Mouse (Mus musculus) Patski (cell line): ENCODE measurements around the gene Yy1. TPM values are rescaled to one million over a fixed set of nuclear protein-coding genes. Genes with fewer than 3 reads are reported as not detected.

Experiments used
- ATAC-seq: fragments of 100-300 bp; one replicate; pipeline ENCODE4 v1.8.0; 2021
- CTCF ChIA-PET: fragments of 350-600 bp; sonication (Branson Sonifier 250); formaldehyde crosslinking; loops from one replicate; lab custom pipeline; 2022; ENCODE audit warnings: inconsistent platforms; lab: Charles Lee
- POLR2A ChIA-PET: fragments of 350-600 bp; sonication (Branson Sonifier 250); formaldehyde crosslinking; loops from one replicate; lab custom pipeline; 2022; ENCODE audit warnings: antibody characterized with exemption, inconsistent platforms; lab: Charles Lee
- DNase-seq: peaks from one replicate; pipeline ENCODE4 v3.0.0-alpha.2; 2011; ENCODE audit warnings: low read depth, low spot score
- H3K27me3 ChIP-seq: fragments of 371-371 bp; one replicate; pipeline ENCODE4 v1.5.1; 2021
- CTCF ChIP-seq: fragments of 100-300 bp; IDR thresholded peaks from one replicate; pipeline ENCODE4 v1.5.1; 2021
- in situ Hi-C: fragments of 300-500 bp; cut with MboI; formaldehyde crosslinking; loops from 3 replicates; pipeline ENCODE4 v1.11.1; 2018; ENCODE audit warnings: low pct_unique_long_range_greater_than_20kb, mixed read lengths
- polyA plus RNA-seq: library from polyadenylated mRNA; unstranded; gene quantifications from one replicate; pipeline ENCODE4 v1.2.3, GENCODE M21; 2021

Yy1 gene
- 53.2 TPM for polyA plus RNA-seq

DNA sequence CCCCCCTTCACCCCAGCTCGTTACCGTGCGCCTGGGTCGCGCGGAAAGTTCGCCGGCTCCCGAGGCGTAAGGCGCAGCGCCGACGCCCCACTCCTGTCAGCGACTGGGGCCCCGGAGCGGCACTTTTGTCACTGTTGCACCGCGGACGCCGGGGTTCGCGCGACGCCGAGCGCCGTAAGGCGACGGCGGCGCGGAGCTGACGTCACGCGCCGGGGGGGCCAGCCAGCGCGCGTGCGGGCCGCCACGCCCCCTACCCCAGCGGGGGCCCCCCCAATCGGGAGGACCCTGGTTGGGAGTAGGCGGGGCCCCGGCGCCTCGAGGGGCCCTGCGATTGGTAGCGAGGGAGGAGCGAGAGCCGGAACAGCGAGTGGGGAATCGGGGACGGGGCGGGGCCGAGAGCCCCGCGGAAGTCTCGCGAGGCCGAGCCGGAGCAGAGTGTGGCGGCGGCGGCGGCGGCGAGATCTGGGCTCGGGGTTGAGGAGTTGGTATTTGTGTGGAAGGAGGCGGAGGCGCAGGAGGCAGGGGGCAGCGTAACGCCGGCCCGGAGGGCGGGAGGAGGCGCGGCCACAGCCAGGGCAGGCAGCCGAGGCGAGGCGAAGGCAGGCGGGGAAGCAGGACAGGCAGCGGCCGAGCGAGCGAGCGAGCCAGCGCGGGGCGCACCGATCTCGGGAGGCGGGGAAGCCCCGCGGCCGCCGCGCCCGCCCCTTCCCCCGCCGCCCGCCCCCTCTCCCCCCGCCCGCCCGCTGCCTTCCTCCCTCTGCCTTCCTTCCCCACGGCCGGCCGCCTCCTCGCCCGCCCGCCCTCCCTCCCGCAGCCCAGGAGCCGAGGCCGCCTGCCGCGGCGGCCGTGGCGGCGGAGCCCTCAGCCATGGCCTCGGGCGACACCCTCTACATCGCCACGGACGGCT, at the start of gene Yy1:
Gene Yy1, plus strand, starts transcription at position 428 of the 907 bp plus-strand sequence.
- TF ChIP-seq CTCF: no peak
- DNase-seq: peak; percentile 72
- in situ Hi-C loops: no loop called here
- POLR2A ChIA-PET: interaction anchor here (1.1 kb wide), 1 partner anchor 38 kb away, joined by 3 read pairs; no protein-coding TSS in a partner anchor
- CTCF ChIA-PET: no interaction called here
- ATAC-seq: peak; percentile 88
- no peaks in the 10 kb centered on the region for H3K27me3 ChIP-seq

- CTCF ChIA-PET: interaction anchor here (1.3 kb wide), 1 partner anchor 44 kb away, joined by 3 read pairs; the partner anchor contains the start of gene Degs2
- ATAC-seq (no peak), DNase-seq (no peak)
- no peak for TF ChIP-seq CTCF
- in situ Hi-C loops: no loop called here
- no peaks in the 10 kb centered on the region for H3K27me3 ChIP-seq
- POLR2A ChIA-PET: no interaction called here
Measured at GRCm38 (mm10) chr12:108745990-108746389, 46.8 kb upstream of the Yy1 start.

DNA sequence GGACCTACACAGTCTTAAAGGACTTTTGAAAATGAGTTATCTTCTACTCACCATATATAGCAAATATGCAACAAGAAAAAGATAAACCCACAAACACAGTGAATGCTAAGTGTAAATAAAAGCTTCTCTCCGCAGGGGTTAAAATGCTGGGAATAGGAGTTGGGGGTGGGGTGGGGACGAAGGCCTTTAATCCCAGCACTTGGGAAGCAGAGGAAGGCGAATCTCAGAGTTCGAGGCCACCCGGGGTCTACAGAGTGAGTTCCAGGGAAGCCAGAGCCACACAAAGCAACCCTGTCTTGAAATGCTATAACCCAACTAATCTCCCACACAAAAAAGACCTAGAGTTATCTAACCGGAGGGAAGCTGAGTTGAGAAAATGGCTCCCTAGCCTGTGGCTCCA, 43.8 kb upstream of the Yy1 start:
- no peaks in the 10 kb centered on the region for H3K27me3 ChIP-seq
- DNase-seq (no peak), ATAC-seq (no peak)
- TF ChIP-seq CTCF: no peak
- CTCF ChIA-PET: interaction anchor here (1.8 kb wide), 1 partner anchor 29 kb away, joined by 4 read pairs; no protein-coding TSS in a partner anchor
- POLR2A ChIA-PET: no interaction called here
- in situ Hi-C loops: no loop called here

DNA sequence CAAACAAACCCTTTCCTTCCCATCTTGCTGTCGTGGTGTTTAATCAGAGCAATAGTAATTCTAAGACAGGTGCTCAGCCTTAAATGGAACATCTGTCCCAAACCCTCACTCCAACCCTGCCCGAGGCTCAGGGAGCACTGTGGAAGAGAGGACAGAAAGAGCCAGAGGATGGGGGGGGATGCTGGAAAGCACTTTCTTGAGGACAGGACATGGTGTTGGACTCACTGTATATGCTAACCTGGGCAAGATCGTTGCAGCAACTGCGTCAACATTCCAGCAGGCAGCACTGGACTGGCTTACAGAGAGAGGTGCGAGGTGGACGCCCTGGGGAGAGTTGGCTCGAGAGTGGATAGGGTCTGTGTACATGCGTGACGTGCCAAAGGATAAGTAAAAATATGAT, 43.3 kb upstream of the Yy1 start:
- in situ Hi-C loops: no loop called here
- ATAC-seq: no peak
- ChIA-PET CTCF (no interaction called here), POLR2A (no interaction called here)
- no peak for DNase-seq
- no peaks in the 10 kb centered on the region for H3K27me3 ChIP-seq
- TF ChIP-seq CTCF: no peak

DNA sequence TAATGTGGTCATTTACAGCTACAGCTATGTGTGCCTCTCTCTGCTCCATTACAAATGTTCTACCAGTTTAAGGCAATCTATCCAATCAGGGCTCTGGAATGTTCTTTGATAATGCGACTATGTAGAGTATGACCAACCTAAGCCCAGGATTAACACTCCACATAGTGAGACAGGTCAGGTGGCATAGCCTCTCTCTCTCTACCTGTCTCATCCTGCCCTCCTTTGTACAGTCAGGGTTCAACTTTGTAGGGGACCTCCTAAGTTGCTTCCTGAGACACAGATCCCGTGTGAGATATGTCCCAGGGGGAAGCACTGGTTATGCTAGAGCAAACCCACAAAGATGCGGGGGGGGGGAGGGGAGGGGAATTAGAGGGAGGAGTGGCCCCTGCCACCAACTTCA, 42.5 kb upstream of the Yy1 start:
- CTCF ChIA-PET: no interaction called here
- in situ Hi-C loops: no loop called here

GRCm38 (mm10) chr12:108751790-108752189, 41.0 kb upstream of the Yy1 start:
- TF ChIP-seq CTCF: no peak
- DNase-seq (peak; percentile 53), ATAC-seq (peak; percentile 95)
- in situ Hi-C loops: no loop called here
- H3K27me3 ChIP-seq: no peaks in the 10 kb centered on the region
- ChIA-PET POLR2A (no interaction called here), CTCF (interaction anchor here (1.3 kb wide), 1 partner anchor 41 kb away, joined by 3 read pairs; no protein-coding TSS in a partner anchor)

More for the DNA sequence above, 42.5 kb upstream of the Yy1 start:
- POLR2A ChIA-PET: no interaction called here
- no peaks in the 10 kb centered on the region for H3K27me3 ChIP-seq
- ATAC-seq (no peak), DNase-seq (no peak)
- TF ChIP-seq CTCF: no peak

GRCm38 (mm10) chr12:108755141-108755540, 37.6 kb upstream of the Yy1 start:
- ATAC-seq: no peak
- ChIA-PET POLR2A (no interaction called here), CTCF (interaction anchor here (1.6 kb wide), 1 partner anchor 142 kb away, joined by 5 read pairs; no protein-coding TSS in a partner anchor)
- no peak for DNase-seq
- in situ Hi-C loops: no loop called here
- no peaks in the 10 kb centered on the region for H3K27me3 ChIP-seq
- no peak for TF ChIP-seq CTCF

- ChIA-PET POLR2A (no interaction called here), CTCF (interaction anchor here (0.9 kb wide), 1 partner anchor 143 kb away, joined by 4 read pairs; no protein-coding TSS in a partner anchor)
- in situ Hi-C loops: no loop called here
- no peak for ATAC-seq
- DNase-seq: no peak
- no peak for TF ChIP-seq CTCF
- no peaks in the 10 kb centered on the region for H3K27me3 ChIP-seq
Measured at GRCm38 (mm10) chr12:108756611-108757010, 36.2 kb upstream of the Yy1 start.

DNA sequence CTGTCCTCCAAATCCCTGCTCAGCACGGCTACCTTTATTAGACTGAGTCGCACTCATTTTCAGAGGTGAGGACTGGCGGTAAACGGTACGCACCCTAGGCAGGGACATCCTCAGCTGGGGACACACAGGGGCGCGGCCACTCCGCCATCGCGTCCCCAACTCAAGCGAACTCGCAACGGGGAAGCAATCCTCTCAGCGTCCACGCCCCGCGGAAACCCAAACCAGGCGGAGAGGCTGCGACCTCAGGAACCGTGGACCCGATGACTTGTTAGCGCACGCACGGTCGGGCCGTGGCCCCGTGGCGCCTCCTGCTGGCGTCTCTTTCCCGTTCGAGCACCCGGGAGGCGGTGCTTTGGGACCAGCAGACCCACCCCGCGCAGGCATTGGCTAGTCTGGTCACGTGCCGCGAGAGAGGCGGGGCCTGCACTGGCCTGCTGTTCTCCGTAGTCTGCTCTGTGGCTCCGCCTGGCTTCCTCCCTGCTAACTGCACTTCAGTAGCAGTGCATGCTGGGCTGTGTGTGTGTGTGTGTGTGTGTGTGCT, 35.0 kb upstream of the Yy1 start:
- in situ Hi-C loops: no loop called here
- no peak for TF ChIP-seq CTCF
- no peaks in the 10 kb centered on the region for H3K27me3 ChIP-seq
- CTCF ChIA-PET: interaction anchor here (0.7 to 4.1 kb wide), 6 partner anchors 52 to 153 kb away, joined by 3 to 17 read pairs (median 4); no protein-coding TSS in a partner anchor
- POLR2A ChIA-PET: interaction anchor here (0.6 kb wide), 1 partner anchor 58 kb away, joined by 3 read pairs; no protein-coding TSS in a partner anchor
- DNase-seq: peak; percentile 67
- ATAC-seq: peak; percentile 93

GRCm38 (mm10) chr12:108758273-108758672, 34.5 kb upstream of the Yy1 start:
- ChIA-PET CTCF (interaction anchor here (0.5 to 4.1 kb wide), 9 partner anchors 18 to 201 kb away, joined by 3 to 17 read pairs (median 3); no protein-coding TSS in a partner anchor), POLR2A (interaction anchor here (0.6 kb wide), 2 partner anchors 59 to 167 kb away, joined by 3 read pairs; no protein-coding TSS in a partner anchor)
- no peak for ATAC-seq
- no peaks in the 10 kb centered on the region for H3K27me3 ChIP-seq
- DNase-seq: no peak
- in situ Hi-C loops: no loop called here
- TF ChIP-seq CTCF: no peak
